Mouse (Mus musculus): ENCODE measurements at regions not wholly inside any gene's neighbourhood (a gene's known extent, or its start where the extent isn't known, plus 50 kb on each side); places are given as distances from the start of the nearest gene placed in this dataset.
A peak's percentile ranks its signal among the peaks of the same experiment; 100 is the strongest.

DNA sequence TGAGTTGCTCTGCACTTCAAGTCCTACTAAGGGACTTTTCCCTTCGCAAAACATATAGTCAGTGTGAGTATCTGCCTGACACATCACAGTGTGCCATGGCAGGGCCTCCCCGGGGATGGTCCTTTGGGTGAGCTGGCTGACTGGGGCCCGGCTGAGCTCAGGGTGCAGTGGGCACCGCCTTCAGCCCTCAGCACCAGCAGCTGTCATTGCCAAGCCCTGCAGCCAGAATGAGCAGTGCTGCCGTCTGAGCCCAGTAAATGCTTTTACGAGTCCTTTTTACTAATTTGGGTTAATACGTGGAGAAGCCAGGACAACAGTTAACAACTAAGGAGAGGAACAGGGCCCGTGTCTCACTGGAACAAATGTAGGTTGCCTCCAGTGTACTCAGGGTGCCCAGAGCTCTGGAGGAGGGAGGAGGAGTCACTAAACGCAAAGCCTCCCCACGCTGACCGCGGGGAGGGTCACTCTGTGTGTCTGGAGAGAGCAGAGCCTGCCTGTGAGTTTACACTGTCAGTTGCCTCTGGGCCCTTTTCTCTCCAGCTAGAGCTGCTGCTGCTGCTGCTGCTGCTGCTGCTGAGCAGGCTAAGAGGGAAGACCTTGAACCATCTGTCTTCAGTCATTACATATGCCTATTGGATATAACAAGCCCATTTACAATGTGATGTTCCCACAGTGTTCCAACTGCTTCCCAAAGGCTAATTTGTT lies 60.1 kb upstream of the Vps8 start:
- no peak for DNase-seq

DNA sequence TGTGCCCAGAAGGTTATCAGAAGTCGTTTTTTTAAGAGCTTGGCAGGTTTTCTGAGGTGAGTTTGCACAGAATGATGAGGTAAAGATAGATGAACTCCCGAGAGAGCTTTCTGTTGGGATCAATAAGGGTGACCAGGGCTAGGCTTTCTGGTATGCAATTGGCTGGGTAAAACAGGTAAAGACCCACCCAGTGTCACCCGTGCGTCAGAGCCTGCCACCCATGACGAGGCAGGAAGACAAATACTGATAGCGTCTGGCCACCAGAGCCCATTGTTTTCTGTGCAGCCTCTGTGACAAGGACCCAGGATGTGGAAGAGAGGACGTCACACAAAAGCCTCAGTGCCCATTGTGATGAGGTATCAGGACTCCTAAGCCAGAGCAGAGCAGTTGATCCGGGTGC lies 58.0 kb upstream of the Vps8 start:
- DNase-seq, result no peak

DNA sequence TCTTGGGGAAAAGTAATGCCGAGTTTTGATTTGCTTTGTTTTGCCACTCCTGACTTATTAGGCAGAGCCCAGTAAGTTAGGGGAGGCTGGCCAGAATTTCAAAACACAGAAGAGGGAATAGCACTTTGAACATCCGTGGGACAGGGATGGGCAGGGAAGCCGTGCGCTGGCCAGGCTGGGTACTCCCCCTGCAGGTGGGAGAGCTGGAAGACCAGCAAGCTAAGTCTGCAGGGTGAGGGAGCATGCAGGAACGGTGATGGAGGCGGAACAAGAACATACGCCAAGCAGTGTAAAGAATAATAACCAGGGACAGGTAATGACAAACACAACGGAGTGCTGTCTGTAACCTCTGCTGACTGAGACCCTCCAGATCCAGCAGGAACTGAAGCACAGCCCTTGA lies 55.5 kb upstream of the Vps8 start:
- peak; percentile 48 for DNase-seq

DNA sequence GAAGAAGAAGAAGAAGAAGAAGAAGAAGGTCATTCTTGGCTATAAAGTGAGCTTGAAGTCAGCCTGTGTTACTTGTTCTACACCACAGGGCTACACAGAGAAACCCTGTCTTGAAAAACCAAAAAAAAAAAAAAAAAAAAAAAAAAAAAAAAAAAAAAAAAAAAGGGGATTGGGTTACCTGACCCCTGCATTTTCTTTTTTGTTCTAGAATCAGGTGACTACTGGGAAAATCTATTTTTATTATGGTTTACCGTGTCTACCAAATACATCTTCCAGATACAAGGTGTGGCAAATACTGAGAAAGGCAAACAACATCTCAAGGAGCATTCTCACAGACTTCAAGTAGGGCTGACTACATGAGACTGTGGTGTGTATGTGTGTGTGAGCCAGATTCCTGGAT lies 54.1 kb upstream of the Vps8 start:
- DNase-seq, result no peak

DNA sequence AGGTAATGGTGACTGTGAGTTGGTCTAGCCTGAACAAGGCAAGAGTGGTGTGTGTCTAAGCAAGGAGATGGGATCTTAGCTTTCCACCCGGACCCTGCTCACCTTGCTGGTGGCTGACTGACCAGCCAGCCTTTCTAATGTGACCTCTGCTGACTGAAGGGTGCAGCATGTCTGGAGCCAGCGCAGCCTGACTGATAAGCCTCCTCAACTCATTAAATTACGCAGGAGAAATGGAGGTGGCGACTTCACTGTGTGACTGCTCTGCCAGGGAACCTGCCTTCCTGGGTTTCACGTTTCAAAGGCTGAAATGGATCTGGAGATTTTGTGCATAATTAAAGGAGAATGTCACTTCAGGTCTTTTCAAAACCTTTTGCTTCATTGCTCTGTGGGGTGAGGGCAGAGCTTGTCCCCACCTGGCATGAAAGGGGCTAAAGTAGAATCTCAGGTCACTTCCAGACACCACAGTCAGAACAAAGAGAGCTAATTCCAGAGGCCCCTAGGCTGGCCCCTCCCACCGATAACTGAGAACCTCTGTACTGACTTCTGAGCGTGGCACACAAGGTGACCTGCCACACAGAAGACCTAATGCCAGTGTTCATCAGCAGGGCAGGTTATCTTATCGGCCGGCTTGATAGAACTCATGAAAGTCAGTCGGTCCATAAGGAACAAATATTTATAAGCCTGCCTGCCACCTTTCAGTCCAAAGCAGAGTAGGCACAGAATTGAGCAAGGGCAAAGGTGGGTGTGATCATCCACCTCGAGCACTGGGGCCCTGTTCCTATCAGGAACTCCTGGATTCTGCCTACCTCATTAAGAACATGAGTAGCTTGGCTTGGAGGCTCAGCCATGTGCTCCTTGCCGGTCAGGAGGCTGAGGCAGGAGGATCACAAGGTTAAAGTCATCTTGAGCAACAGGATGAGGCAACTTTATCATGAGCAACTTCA lies 53.1 kb upstream of the Vps8 start:
- DNase-seq, result no peak
